Mouse (Mus musculus): ENCODE data around the gene Auts2. TPM values are rescaled to one million over a fixed set of nuclear protein-coding genes. Genes with fewer than 3 reads are reported as not detected.

The Auts2 gene
- polyA plus RNA-seq, 1 experiment from 2014 or later: 47.7 TPM

- no peak for ATAC-seq (ENCODE audit: insufficient number of reproducible peaks, insufficient read depth, low FRiP score, low read depth)
- H3K4me3 ChIP-seq (ENCODE audit: low read depth, low read length): no peak overlapping the region
- H3K36me3 ChIP-seq (ENCODE audit: control insufficient read depth, insufficient read depth, low read length): no peaks in the 10 kb centered on the region
- no peaks in the 10 kb centered on the region for H3K27me3 ChIP-seq (ENCODE audit: control insufficient read depth, insufficient read depth, low read length)
- H3K9ac ChIP-seq (replicated peaks; ENCODE audit: low read depth, low read length): no peak overlapping the region
- H3K27ac ChIP-seq (ENCODE audit: low read length): peak overlapping the region; percentile 39; the same call in 1 of the 2 replicates
- peaks cover 27% of the 10 kb centered on the region for H3K4me1 ChIP-seq (ENCODE audit: control insufficient read depth, insufficient read depth, low read length)
- H3K4me2 ChIP-seq (replicated peaks; ENCODE audit: low read depth, low read length): no peak overlapping the region
- H3K9me3 ChIP-seq (ENCODE audit: control insufficient read depth, low read depth, low read length): no peaks in the 10 kb centered on the region
Measured at GRCm38 (mm10) chr5:132492040-132492439, 51.1 kb downstream of the Auts2 start.

GRCm38 (mm10) chr5:132491508-132491907 lies 51.6 kb downstream of the Auts2 start:
- Histone ChIP-seq H3K4me3 (ENCODE audit: low read depth, low read length) (no peak overlapping the region), H3K9ac (replicated peaks; ENCODE audit: low read depth, low read length) (no peak overlapping the region), H3K36me3 (ENCODE audit: control insufficient read depth, insufficient read depth, low read length) (no peaks in the 10 kb centered on the region), H3K27ac (ENCODE audit: low read length) (peak overlapping the region; percentile 39; the same call in 1 of the 2 replicates), H3K4me1 (ENCODE audit: control insufficient read depth, insufficient read depth, low read length) (peaks cover 27% of the 10 kb centered on the region), H3K9me3 (ENCODE audit: control insufficient read depth, low read depth, low read length) (no peaks in the 10 kb centered on the region), H3K4me2 (replicated peaks; ENCODE audit: low read depth, low read length) (no peak overlapping the region), H3K27me3 (ENCODE audit: control insufficient read depth, insufficient read depth, low read length) (no peaks in the 10 kb centered on the region)
- no peak for ATAC-seq (ENCODE audit: insufficient number of reproducible peaks, insufficient read depth, low FRiP score, low read depth)
- 34% methylated on average over 4 of the region's 4 CpGs for WGBS

- ATAC-seq (ENCODE audit: insufficient number of reproducible peaks, insufficient read depth, low FRiP score, low read depth): no peak
- 96% methylated on average over 1 of the region's 1 CpGs for WGBS
- H3K27me3 ChIP-seq (ENCODE audit: control insufficient read depth, insufficient read depth, low read length): no peaks in the 10 kb centered on the region
- no peak overlapping the region for H3K4me2 ChIP-seq (replicated peaks; ENCODE audit: low read depth, low read length)
- no peak overlapping the region for H3K4me3 ChIP-seq (ENCODE audit: low read depth, low read length)
- no peaks in the 10 kb centered on the region for H3K9me3 ChIP-seq (ENCODE audit: control insufficient read depth, low read depth, low read length)
- no peak overlapping the region for H3K27ac ChIP-seq (ENCODE audit: low read length)
- no peaks in the 10 kb centered on the region for H3K36me3 ChIP-seq (ENCODE audit: control insufficient read depth, insufficient read depth, low read length)
- no peak overlapping the region for H3K9ac ChIP-seq (replicated peaks; ENCODE audit: low read depth, low read length)
- peaks cover 27% of the 10 kb centered on the region for H3K4me1 ChIP-seq (ENCODE audit: control insufficient read depth, insufficient read depth, low read length)
Measured at GRCm38 (mm10) chr5:132490326-132490725, 52.8 kb downstream of the Auts2 start.

GRCm38 (mm10) chr5:132489736-132490313 lies 53.3 kb downstream of the Auts2 start:
- no peak for ATAC-seq (ENCODE audit: insufficient number of reproducible peaks, insufficient read depth, low FRiP score, low read depth)
- H3K27ac ChIP-seq (ENCODE audit: low read length): 0 out of 2 replicates have a peak overlapping the region, but pooled peaks have one; percentile 11

GRCm38 (mm10) chr5:132486831-132487230 lies 56.3 kb downstream of the Auts2 start:
- 68% methylated on average over 7 of the region's 7 CpGs for WGBS
- Histone ChIP-seq H3K27me3 (ENCODE audit: control insufficient read depth, insufficient read depth, low read length) (no peaks in the 10 kb centered on the region), H3K9ac (replicated peaks; ENCODE audit: low read depth, low read length) (no peak overlapping the region), H3K4me3 (ENCODE audit: low read depth, low read length) (no peak overlapping the region), H3K9me3 (ENCODE audit: control insufficient read depth, low read depth, low read length) (no peaks in the 10 kb centered on the region), H3K4me1 (ENCODE audit: control insufficient read depth, insufficient read depth, low read length) (peaks cover 26% of the 10 kb centered on the region), H3K36me3 (ENCODE audit: control insufficient read depth, insufficient read depth, low read length) (no peaks in the 10 kb centered on the region), H3K27ac (ENCODE audit: low read length) (no peak overlapping the region), H3K4me2 (replicated peaks; ENCODE audit: low read depth, low read length) (no peak overlapping the region)
- ATAC-seq (ENCODE audit: insufficient number of reproducible peaks, insufficient read depth, low FRiP score, low read depth): no peak

More at GRCm38 (mm10) chr5:132489736-132490313, 53.3 kb downstream of the Auts2 start:
- no peak overlapping the region for H3K9ac ChIP-seq (replicated peaks; ENCODE audit: low read depth, low read length)
- no peaks in the 10 kb centered on the region for H3K36me3 ChIP-seq (ENCODE audit: control insufficient read depth, insufficient read depth, low read length)
- H3K27me3 ChIP-seq (ENCODE audit: control insufficient read depth, insufficient read depth, low read length): no peaks in the 10 kb centered on the region
- no peak overlapping the region for H3K4me3 ChIP-seq (ENCODE audit: low read depth, low read length)
- WGBS: 58% methylated on average over 7 of the region's 7 CpGs
- no peak overlapping the region for H3K4me2 ChIP-seq (replicated peaks; ENCODE audit: low read depth, low read length)
- peaks cover 30% of the 10 kb centered on the region for H3K4me1 ChIP-seq (ENCODE audit: control insufficient read depth, insufficient read depth, low read length)
- no peaks in the 10 kb centered on the region for H3K9me3 ChIP-seq (ENCODE audit: control insufficient read depth, low read depth, low read length)

GRCm38 (mm10) chr5:132485994-132486393 lies 57.1 kb downstream of the Auts2 start:
- no peak overlapping the region for H3K4me2 ChIP-seq (replicated peaks; ENCODE audit: low read depth, low read length)
- H3K9me3 ChIP-seq (ENCODE audit: control insufficient read depth, low read depth, low read length): no peaks in the 10 kb centered on the region
- no peak for ATAC-seq (ENCODE audit: insufficient number of reproducible peaks, insufficient read depth, low FRiP score, low read depth)
- H3K27ac ChIP-seq (ENCODE audit: low read length): no peak overlapping the region
- no peaks in the 10 kb centered on the region for H3K27me3 ChIP-seq (ENCODE audit: control insufficient read depth, insufficient read depth, low read length)
- 82% methylated on average over 6 of the region's 6 CpGs for WGBS
- no peak overlapping the region for H3K9ac ChIP-seq (replicated peaks; ENCODE audit: low read depth, low read length)
- no peak overlapping the region for H3K4me3 ChIP-seq (ENCODE audit: low read depth, low read length)
- H3K4me1 ChIP-seq (ENCODE audit: control insufficient read depth, insufficient read depth, low read length): peaks cover 18% of the 10 kb centered on the region
- no peaks in the 10 kb centered on the region for H3K36me3 ChIP-seq (ENCODE audit: control insufficient read depth, insufficient read depth, low read length)

GRCm38 (mm10) chr5:132485448-132485847 lies 57.7 kb downstream of the Auts2 start:
- Histone ChIP-seq H3K36me3 (ENCODE audit: control insufficient read depth, insufficient read depth, low read length) (no peaks in the 10 kb centered on the region), H3K27me3 (ENCODE audit: control insufficient read depth, insufficient read depth, low read length) (no peaks in the 10 kb centered on the region)
- no peak for ATAC-seq (ENCODE audit: insufficient number of reproducible peaks, insufficient read depth, low FRiP score, low read depth)

GRCm38 (mm10) chr5:132481476-132481875 lies 61.7 kb downstream of the Auts2 start:
- Histone ChIP-seq H3K4me3 (ENCODE audit: low read depth, low read length) (no peak overlapping the region), H3K9me3 (ENCODE audit: control insufficient read depth, low read depth, low read length) (no peaks in the 10 kb centered on the region), H3K4me2 (replicated peaks; ENCODE audit: low read depth, low read length) (no peak overlapping the region), H3K27me3 (ENCODE audit: control insufficient read depth, insufficient read depth, low read length) (no peaks in the 10 kb centered on the region), H3K27ac (ENCODE audit: low read length) (no peak overlapping the region), H3K9ac (replicated peaks; ENCODE audit: low read depth, low read length) (no peak overlapping the region), H3K4me1 (ENCODE audit: control insufficient read depth, insufficient read depth, low read length) (peaks cover 17% of the 10 kb centered on the region; the same call in 1 of the 2 replicates), H3K36me3 (ENCODE audit: control insufficient read depth, insufficient read depth, low read length) (no peaks in the 10 kb centered on the region)
- WGBS: 58% methylated on average over 3 of the region's 3 CpGs
- ATAC-seq (ENCODE audit: insufficient number of reproducible peaks, insufficient read depth, low FRiP score, low read depth): no peak

More at GRCm38 (mm10) chr5:132485448-132485847, 57.7 kb downstream of the Auts2 start:
- Histone ChIP-seq H3K9me3 (ENCODE audit: control insufficient read depth, low read depth, low read length) (no peaks in the 10 kb centered on the region), H3K4me1 (ENCODE audit: control insufficient read depth, insufficient read depth, low read length) (peaks cover 13% of the 10 kb centered on the region), H3K9ac (replicated peaks; ENCODE audit: low read depth, low read length) (no peak overlapping the region), H3K4me3 (ENCODE audit: low read depth, low read length) (no peak overlapping the region), H3K27ac (ENCODE audit: low read length) (no peak overlapping the region), H3K4me2 (replicated peaks; ENCODE audit: low read depth, low read length) (no peak overlapping the region)
- WGBS: 37% methylated on average over 3 of the region's 3 CpGs

- no peak for ATAC-seq (ENCODE audit: insufficient number of reproducible peaks, insufficient read depth, low FRiP score, low read depth)
- Histone ChIP-seq H3K27me3 (ENCODE audit: control insufficient read depth, insufficient read depth, low read length) (no peaks in the 10 kb centered on the region), H3K4me2 (replicated peaks; ENCODE audit: low read depth, low read length) (no peak overlapping the region), H3K9me3 (ENCODE audit: control insufficient read depth, low read depth, low read length) (no peaks in the 10 kb centered on the region), H3K4me1 (ENCODE audit: control insufficient read depth, insufficient read depth, low read length) (peaks cover 17% of the 10 kb centered on the region; the same call in 1 of the 2 replicates), H3K36me3 (ENCODE audit: control insufficient read depth, insufficient read depth, low read length) (no peaks in the 10 kb centered on the region), H3K4me3 (ENCODE audit: low read depth, low read length) (no peak overlapping the region), H3K9ac (replicated peaks; ENCODE audit: low read depth, low read length) (no peak overlapping the region), H3K27ac (ENCODE audit: low read length) (no peak overlapping the region)
- WGBS: 72% methylated on average over 6 of the region's 6 CpGs
Measured at GRCm38 (mm10) chr5:132480461-132480860, 62.7 kb downstream of the Auts2 start.

All from stomach, embryonic 14.5 days (tissue).